Mouse (Mus musculus) retina, postnatal 1 day (tissue): ENCODE measurements at regions not wholly inside any gene's neighbourhood (a gene's known extent, or its start where the extent isn't known, plus 50 kb on each side); places are given as distances from the start of the nearest gene placed in this dataset.
A peak's percentile ranks its signal among the peaks of the same experiment; 100 is the strongest.
"Not testable (repeated sequence)": the region's sequence is repeated elsewhere in the genome, so short reads cannot be mapped to it uniquely, and the experiment has no call there.

Source experiments
- DNase-seq: peaks from one replicate; pipeline ENCODE4 v3.0.0-alpha.2; 2012

DNA sequence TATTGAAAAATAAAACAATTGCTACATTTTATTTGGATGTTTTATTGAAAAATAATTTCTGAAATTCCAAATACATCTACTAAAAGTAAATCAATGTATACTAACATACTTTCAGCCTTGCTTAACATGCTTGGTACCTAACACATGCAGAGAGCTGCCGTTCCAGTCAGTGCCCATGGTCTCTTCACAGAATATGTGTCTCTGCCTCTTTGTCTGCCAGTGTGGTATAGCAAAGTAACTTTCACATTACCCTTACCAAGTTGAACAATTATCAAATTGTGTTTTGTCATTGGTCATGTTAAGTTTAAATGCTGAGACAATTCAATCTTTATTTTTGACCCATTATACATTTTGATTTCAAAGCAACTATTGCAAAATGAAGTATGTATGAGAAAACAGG is 1159.2 kb upstream of the Foxg1 start:
- DNase-seq: no peak

DNA sequence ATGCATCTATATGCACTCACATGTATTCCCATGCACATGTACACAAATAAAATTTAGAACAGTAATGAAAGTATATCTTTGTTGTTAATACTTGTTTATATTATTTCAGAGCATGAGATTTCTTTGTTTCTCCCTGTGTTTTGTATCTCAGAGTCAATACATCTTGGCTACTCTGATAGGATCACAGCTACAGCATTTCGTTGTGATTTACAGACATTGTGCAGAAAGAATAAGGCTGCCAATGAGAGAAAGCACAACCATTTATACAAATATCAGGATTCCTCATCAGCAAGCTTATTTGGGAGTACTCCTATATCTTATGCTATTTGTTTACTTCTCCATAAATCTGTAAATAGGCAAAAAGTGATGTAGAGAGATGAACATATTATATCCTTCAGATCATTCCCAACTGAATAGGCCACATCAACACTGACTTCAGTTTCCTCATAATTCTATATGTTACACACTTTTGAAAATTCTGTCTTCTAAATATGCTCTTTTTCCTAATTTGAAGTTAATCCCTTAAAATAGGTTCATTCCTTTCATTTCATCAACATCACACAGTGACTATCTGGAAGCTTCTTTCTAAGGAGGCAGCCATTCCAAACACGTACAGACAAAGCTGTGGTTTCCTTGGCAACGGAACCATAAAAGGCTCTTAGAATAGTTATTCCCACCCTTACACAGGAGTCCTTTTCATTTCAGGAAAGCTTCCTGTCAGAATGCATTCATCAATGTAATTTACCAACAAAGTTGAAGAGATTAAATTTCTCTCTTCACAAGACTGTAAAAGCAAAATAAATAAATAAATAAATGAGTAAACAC is 1160.3 kb upstream of the Foxg1 start:
- DNase-seq: peak; percentile 69

DNA sequence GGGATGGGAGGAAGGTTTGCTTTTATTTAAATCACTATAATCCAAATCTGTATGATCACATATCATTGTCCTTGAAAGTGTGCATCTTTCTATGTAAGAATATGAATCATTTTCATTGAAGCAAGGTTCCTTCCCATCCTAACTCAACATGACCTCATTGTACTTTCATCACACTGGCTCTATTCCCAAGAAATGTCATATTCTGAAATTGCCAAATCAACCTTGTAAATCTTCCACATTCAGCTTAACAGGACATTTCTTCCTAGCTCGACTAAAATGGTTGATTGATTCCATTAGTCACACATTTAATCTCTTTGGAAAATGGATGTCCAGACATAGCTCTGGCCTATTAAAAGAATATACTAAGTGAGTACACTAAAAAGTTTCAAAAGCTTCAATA is 1200.6 kb upstream of the Foxg1 start:
- no peak for DNase-seq

DNA sequence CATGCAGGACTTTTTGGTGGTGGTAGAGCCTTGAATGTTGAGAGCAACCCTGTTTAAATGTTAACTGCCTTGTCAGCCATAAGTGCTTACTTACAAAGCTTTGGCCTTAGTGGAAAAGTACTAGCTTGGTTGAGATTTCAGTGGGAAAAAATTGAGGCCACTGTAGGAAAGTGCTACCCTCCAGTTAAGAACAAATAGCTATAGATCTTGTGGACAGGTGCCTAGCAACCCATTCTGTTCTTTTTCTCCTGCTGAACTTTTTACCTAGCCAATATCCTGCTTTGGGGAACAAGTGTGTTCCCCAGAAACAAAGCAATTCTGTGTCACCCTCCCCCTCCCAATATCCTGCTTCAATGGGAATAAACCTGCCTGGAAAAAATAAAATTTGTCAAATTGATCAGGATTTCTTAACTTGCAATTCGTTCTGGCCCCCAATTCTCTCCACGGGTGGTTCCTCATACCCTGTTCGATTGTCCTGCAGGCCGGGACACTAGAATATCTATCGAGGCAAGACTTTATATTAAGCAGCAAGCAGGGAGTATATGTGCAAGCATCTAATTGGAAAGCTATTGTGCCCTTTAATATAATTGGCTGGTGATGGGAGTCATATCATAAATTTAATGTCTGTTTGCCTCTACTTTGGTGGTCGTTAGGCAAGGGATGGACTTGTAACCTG is 1208.4 kb upstream of the Foxg1 start:
- DNase-seq: no peak

DNA sequence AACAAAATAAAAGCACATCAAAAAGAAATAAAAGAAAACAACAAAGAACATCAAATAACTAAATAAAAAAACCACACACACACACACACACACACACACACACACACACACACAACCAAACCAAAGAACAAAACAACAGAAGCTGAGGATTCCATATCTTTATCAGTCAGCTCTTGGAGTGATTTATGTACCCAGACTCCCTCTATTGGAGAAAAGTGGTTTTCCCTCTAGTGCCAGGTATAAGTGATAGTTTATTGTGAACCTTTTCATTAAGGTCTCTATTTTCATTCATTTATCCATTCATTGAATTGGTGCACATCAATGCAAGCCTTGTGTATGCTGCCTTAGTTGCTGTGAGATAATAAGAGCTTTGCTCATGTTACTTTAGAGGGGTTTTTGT is 1236.3 kb upstream of the Foxg1 start:
- peak; percentile 11 for DNase-seq

DNA sequence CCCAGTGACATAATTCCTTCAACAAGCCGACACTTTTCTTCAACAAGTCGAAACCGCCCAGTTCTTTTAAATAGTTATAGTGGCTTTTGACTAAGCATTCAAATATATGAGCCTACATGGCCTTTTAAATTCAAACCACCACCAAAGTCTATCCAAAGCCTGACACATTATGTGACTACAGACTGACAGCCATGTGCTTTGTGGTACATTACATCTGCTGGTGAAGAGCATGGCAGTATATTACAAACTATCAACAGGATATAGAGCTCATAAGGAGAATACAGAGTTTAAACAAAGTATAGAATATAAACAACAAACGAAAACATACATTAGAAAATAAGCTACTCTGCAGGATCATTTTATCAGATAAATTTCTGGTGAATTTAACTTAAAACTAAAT is 1259.5 kb upstream of the Foxg1 start:
- no peak for DNase-seq

DNA sequence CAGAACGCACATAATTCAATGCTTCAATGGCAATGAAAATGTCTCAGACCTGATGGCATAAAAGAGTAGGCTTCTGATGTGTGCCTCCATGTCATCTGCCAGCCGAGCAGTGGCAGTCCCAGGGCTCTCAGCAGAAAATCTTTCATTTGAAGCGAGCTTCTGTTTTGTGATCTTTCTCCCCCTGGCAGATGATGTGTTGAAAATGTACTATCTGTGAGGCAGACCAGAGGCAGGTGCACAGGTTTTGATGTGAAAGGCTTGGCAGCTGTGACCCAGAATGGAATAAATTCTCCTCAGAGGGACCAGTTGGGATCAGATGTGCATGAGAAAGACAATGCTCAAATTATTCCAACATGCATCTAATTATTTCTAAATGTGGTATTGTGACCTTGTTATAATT is 1281.0 kb upstream of the Nova1 start:
- DNase-seq: peak; percentile 80

DNA sequence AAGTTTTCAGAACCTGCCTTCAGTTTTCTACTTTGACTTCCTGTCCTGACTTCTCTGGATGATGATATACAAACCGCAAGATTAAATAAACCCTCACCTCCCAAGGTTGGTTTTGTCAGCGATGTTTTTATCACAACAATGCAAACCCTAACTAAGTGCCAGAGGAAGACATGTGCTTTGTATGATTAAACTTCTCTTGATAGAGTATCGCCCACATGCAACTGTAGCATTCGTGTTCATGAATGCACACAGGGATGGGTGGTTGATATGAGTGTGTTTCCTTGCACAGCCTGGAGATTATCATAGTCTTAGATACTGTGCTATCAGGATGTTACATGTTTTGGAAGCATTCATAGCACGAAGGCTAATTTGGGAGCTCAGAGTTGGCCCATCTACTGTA is 1268.3 kb upstream of the Nova1 start:
- DNase-seq: no peak

DNA sequence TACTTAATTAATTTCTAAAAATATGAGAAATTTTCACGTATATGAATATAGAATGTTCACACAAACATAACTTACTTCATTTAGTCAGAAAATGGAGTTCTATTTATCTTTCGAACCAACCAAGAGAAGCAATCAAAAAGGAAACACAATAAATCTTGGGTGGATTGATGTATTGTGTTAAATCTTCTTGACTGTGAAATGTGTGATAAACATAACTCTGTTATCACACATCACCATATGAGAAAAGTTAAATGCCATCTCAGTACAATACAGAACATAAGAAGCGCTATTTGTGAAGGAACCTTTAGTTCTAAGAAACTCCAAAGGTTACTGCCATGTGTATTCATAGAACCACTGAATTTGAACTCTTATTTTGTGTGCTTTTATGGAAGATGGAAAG is 1264.6 kb upstream of the Nova1 start:
- no peak for DNase-seq

DNA sequence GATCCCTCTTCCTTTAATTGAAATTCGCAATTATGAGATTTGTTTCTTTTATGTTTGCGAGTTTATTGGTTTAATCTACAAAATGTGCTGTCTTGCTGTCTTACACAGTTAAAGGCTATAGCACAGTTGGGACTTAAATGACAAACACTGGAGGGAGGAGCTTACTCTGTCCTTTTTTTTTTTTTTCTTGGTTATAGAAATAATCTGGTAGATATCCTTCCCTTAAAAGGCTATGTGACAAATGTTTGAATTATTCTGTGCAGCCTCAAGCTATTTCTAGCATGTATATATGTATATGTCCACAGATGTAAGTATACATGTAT is 1243.9 kb upstream of the Nova1 start:
- no peak for DNase-seq

DNA sequence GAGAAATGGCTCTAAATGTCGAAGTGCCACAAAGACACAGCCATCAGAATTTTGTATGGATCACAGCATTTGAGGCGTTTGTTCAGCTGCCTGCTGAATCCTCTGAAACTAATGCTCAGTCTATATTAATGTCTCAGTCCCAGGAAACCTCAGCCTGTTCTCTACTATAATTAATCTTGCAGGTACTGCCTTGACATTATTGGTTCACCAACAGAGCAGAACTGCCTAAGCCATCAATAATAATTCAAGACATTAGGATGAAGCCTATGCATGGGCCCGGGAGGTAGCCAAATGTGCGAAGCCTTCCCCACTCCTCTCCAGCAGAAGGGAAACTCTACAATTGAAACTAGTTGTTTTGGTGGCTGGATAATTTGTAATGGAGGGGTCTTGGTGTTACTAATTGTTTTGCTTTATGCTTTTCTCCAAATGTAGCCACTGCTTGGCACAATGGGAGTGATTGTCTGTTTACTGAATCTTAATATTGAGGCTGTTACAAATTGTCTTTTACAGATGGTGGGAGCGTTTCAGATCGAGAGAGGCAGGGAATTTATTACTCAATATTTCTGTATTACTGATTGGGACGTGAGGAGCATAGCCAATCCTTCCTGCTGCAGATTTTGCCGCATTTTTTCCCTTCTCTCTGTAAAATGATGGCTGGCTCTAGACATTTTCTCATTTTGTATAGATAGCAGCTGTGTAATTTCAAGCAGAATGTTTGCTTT is 1243.3 kb upstream of the Nova1 start:
- no peak for DNase-seq

DNA sequence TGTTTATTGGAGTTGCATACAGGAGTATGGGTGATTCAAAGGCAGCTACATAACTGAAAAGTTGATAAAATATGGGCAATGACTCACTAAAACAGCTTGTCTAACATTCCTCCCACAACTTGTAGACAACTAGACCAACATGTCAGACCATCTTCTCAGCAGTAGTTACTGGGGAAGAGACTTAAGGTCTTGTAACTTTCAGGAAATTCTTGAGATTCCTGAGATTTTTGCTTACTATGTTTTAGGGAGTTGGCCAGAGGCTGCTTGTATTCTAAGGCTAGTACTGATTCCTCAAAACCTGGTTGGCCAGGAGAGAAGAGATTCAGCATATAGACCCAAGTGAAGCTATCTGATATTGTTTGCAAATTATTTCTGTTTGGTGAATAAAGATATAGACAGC is 1201.7 kb upstream of the Nova1 start:
- DNase-seq: no peak

DNA sequence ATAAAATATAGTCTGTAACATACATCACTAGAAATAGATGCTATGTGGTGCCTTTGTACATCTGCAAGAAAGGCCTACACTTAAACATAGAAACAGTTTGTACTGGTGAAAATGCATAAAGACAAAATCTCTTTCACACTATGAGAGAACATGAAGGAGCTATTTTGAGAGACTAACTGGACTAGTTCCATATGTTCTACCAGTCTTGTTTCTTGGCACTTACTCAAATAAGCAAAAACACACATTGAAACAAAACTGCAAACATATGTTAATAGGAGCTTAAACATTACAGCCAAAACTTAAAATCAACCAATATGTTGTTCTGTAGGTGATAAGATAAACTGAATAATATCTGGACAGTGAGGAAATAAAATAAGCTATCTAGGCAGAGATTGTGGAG is 1157.1 kb upstream of the Nova1 start:
- DNase-seq: no peak

DNA sequence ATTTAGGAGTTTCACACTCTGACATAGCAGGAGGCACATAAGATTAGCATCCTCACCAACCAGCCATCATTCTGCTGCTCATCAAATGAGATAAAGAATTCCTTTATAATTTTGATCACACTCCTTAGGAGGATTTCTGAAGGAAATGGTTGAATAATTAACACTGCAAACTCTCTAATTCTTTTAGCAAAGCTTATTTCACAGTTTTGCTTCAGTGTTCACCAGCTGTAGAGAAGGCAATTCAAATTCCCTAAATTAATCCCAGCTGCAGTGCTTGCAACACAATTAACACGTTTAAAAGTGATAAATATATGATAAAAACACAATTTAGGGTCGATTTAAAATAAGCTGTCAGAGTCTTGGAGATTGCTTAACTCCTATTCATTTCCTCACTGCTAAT is 1150.9 kb upstream of the Nova1 start:
- no peak for DNase-seq

DNA sequence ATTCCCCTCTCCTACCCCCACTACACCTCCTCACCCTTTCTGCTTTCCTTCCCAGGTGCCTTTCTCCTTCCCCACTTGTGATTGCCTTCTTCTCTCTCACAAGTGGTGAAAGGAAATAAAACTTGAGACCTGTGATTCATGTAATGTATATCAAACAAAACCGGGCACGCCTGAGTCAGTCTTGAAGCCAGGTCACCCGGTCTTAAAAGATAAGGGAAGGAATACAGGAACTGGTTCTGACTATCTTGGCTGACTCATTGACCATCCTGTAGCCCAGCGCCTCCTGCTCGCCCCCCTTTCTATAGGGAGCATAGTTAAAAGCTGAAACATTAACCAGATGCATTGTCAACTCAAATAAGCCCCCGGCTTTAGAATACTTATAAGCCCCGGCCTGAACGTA is 1135.6 kb upstream of the Nova1 start:
- no peak for DNase-seq

DNA sequence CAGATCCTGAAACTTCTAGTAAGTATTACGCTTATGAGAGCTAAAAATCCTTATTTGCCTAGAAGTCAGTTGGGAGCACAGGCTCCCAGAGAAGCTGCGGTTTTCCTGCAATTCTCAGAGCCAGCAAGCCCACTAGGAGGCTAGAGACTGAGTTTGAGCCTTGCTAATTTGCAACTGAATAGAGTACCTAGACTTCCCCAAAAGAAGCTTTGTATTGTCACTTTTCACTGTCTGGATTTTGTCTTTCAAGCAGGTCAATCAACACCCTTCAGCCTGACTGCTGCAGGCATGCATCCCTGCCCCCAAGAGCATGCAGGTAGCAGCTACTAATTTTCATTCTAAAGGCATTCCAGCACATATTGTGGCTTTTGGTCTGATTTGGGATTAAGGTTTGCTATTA is 1120.8 kb upstream of the Nova1 start:
- not testable (repeated sequence) for DNase-seq

DNA sequence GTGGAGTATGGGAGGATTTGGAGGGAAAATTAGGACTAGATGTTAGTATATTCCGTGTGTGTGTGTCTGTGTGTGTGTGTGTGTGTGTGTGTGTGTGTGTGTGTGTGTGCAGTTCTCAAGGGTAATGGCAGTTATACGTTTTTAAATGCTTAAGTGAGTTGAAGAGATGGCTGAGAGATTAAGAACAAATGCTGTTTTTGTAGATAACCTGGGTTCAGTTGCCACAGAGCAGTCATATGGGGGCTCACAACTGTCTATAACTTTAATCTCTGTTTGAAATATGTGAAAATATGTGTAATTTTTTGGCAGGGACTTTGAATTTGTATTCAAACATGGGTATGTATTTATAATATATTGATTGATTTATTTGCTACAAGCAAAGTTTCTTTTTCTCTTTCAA is 1108.3 kb upstream of the Nova1 start:
- DNase-seq: no peak
